Comparison of ENCODE assay signal across 13 mouse cellular contexts in the genomic region with DNA sequence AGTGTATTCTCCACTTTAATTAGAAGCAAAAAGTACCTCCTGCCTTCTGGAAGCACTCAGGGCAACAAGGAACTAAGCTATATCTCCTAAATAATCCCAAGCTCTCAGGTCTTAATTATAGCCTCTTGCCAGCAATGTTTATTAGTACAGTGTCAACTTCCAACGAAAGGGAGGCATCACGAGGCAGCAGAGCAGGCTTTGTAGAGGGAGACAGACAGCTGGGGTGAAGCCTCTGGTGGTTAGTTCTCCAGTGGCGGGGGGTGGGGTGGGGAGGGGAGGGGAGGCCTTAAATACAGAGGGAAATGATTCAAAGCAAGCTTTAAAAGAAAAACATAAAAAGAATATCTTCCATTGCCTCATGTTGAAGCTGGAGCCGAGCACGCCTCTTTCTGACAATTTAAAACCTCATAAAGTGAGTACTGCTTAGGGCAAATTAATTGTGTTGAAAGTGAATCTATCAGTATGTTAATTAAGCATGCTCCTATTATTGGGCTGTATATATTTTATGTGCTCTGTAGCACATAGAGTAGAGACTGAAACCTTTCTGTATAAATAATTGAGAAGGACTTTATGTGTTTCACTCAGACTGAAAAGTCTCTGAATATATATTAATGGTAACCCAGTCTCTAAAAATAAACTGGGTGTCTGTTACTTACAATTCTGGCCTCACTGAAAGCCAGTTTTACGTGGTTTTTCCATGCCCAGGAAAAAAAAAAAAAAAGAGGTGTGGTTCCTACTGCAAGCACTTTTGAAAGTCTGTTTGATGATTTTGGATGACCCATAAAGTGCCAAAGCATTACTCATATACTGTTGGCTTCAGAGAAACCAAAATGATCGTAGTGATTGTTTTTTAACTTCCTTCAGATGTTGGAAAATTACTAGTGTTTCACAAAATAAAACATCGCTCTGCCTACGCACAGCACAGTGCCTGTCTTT. TPM values are rescaled to one million over a fixed set of nuclear protein-coding genes. Genes with fewer than 3 reads are reported as not detected.
DNase-seq lines count a peak whose midpoint lies in the region; ATAC-seq and TF ChIP-seq lines count a peak whose summit lies in the region.
"Had no signal": no experiment of that assay in that cellular context is flagged by ENCODE, and none has a peak within 500 bp of the region (broad histone marks: within the 10 kb centered on the region; RNA-seq: fewer than 3 reads in every experiment).

No protein-coding gene starts in this region.

- no peak for TF ChIP-seq CTCF in heart, adult 2 months (IDR thresholded peaks at IDR 0.05)
- TF ChIP-seq CTCF in brain, embryonic 14.5 days (IDR thresholded peaks at IDR 0.05; ENCODE audit: borderline replicate concordance, extremely low read depth, insufficient read depth, insufficient read length), result no peak

- H3K4me1 ChIP-seq in heart, adult 2 months (ENCODE audit: control insufficient read depth, insufficient read depth, low read length), result no peaks in the 10 kb centered on the region
- peaks cover 14% of the 10 kb centered on the region for H3K4me1 ChIP-seq in limb, embryonic 12.5 days (replicated peaks)

- H3K9me3 ChIP-seq in limb, embryonic 12.5 days, result no peaks in the 10 kb centered on the region
- H3K9me3 ChIP-seq: heart, embryonic 12.5 days had no signal

- TF ChIP-seq EP300 in heart, adult 2 months (IDR thresholded peaks at IDR 0.05; ENCODE audit: insufficient read depth, low read depth, low read length), result no peak

- no peaks in the 10 kb centered on the region for H3K27me3 ChIP-seq in heart, adult 2 months (ENCODE audit: control insufficient read depth, insufficient read depth, low read length)
- H3K27me3 ChIP-seq in limb, embryonic 12.5 days, result no peaks in the 10 kb centered on the region
- H3K27me3 ChIP-seq: heart, embryonic 12.5 days had no signal

- ATAC-seq in limb, embryonic 12.5 days (ENCODE audit: insufficient number of reproducible peaks, insufficient read depth, low FRiP score, low TSS enrichment, low read depth), result no peak
- ATAC-seq in monocyte, adult 5-6 weeks (replicated peaks; ENCODE audit: insufficient number of reproducible peaks, low FRiP score, low TSS enrichment, poor library complexity, severe bottlenecking), result no peak

- 50% methylated on average over 9 of the region's 9 CpGs for whole genome bisulfite sequencing in heart, adult 2 months
- WGBS in limb, embryonic 12.5 days, result 21% methylated on average over 9 of the region's 9 CpGs

- H3K27ac ChIP-seq in heart, adult 2 months, result peak overlapping the region; percentile 23; the same call in 1 of the 2 replicates
- H3K27ac ChIP-seq in limb, embryonic 12.5 days, result peak overlapping the region; percentile 37; the same call in 1 of the 2 replicates

- H3K4me3 ChIP-seq in heart, adult 2 months, result no peak overlapping the region
- no peak overlapping the region for H3K4me3 ChIP-seq in limb, embryonic 12.5 days (replicated peaks)
- H3K4me3 ChIP-seq: erythroblast, embryonic 14.5 days; heart, embryonic 12.5 days had no signal

- TF ChIP-seq POLR2A in heart, adult 2 months (IDR thresholded peaks at IDR 0.05; ENCODE audit: insufficient read depth, low read depth, low read length), result no peak
- TF ChIP-seq POLR2A in brain, embryonic 14.5 days (IDR thresholded peaks at IDR 0.05; ENCODE audit: borderline replicate concordance, extremely low read depth, insufficient read depth, insufficient read length, poor library complexity, severe bottlenecking), result no peak

- H3K36me3 ChIP-seq in heart, adult 2 months (ENCODE audit: control insufficient read depth, insufficient read depth, low read length), result no peaks in the 10 kb centered on the region
- H3K36me3 ChIP-seq in limb, embryonic 12.5 days, result no peaks in the 10 kb centered on the region
- H3K36me3 ChIP-seq: heart, embryonic 12.5 days had no signal

- no peak overlapping the region for H3K9ac ChIP-seq in heart, adult 2 months (ENCODE audit: low read depth, low read length)
- no peak overlapping the region for H3K9ac ChIP-seq in limb, embryonic 12.5 days (replicated peaks)
- H3K9ac ChIP-seq: heart, embryonic 12.5 days had no signal

- intact Hi-C loops in heart, adult 2 months (cut with DNase I), result no loop called here

- H3K79me2 ChIP-seq in heart, adult 2 months (replicated peaks; ENCODE audit: control insufficient read depth, insufficient read depth, low read length), result no peaks in the 10 kb centered on the region

- no peak for DNase-seq in heart, adult 2 months
- DNase-seq in heart, postnatal 4 days, result no peak
- DNase-seq in 3134 (ENCODE audit: extremely low read depth, insufficient read length, low spot score) (peak; percentile 58), liver (no peak)
- peak; percentile 53 for DNase-seq in brain, embryonic 14.5 days (ENCODE audit: low read depth)
- DNase-seq in cerebellum, adult 9-10 months, result no peak
- DNase-seq: cerebellum, adult 11-12 months; layer of hippocampus, postnatal 36 days; right cerebral cortex, postnatal 25 days had no signal

- H3K4me2 ChIP-seq in limb, embryonic 12.5 days, result 0 out of 2 replicates have a peak overlapping the region, but pooled peaks have one; percentile 17
- H3K4me2 ChIP-seq: heart, embryonic 12.5 days had no signal

RNA-seq across cellular contexts. Expression of a gene that starts 42.5 kb away (rescaled TPM):
- not detected for total RNA-seq in heart, adult 2 months (2021)
- 0.59 and 1.2 TPM in 2 replicates for polyA plus RNA-seq in heart, adult 2 months (2012; rRNA removed)
- not detected for total RNA-seq in heart, postnatal 4 days (2021)
- polyA plus RNA-seq in brain, embryonic 14.5 days (2012; rRNA removed), result 0.05 TPM in 1 of 2 replicates, not detected in the other
- not detected in 2 replicates for polyA plus RNA-seq in limb, embryonic 12.5 days (2016; fragmentation: Nextera tagmentation; extraction: Ambion mirVana)
- total RNA-seq in monocyte, adult 5-6 weeks (2017), result 0.57 TPM in 1 of 3 replicates, not detected in the others
- total RNA-seq: layer of hippocampus, postnatal 36 days had no signal
- polyA plus RNA-seq: erythroblast, embryonic 14.5 days; heart, embryonic 12.5 days had no signal

Comparison
In these comparisons a context has a peak if more than half of its experiments do, and no peak if none do; other contexts are left out.
1. DNase-seq: peak in 3134 (single experiment) and brain, embryonic 14.5 days (single experiment); none in heart, adult 2 months (0 of 2), heart, postnatal 4 days (single experiment), cerebellum, adult 9-10 months (single experiment) and liver (single experiment).